Mouse (Mus musculus): Measurements from ENCODE around the gene Paqr3. TPM values are rescaled to one million over a fixed set of nuclear protein-coding genes. Genes with fewer than 3 reads are reported as not detected.

Gene Paqr3
- total and polyA plus RNA-seq, 2 experiments from 2014 or later = 12.1 to 51.8 TPM

DNA sequence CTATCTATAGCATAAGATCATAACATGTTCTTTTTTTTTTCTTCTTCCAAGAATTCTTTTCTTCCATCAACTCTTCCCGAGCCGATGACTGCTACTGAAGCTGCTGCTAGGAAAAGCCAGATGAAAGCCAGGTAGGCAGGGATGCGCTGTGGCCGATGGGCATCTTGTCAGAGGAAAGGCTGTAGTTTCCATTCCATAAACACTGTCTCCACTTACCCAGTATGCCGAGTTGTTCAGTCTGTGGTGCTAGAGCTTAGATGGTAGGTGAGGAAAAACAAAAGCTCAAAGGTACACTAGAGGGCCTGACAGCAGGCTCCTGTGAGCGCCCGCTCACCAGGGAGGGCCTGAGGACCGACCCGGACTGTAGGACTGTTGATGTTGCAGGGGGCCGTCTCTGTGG is 56.6 kb downstream of the Paqr3 start:
- WGBS = 81% methylated on average over 10 of the region's 10 CpGs
- no peak overlapping the region for H3K27ac ChIP-seq (ENCODE audit: low read depth, low read length)
- ATAC-seq (ENCODE audit: low FRiP score) (no peak), DNase-seq (ENCODE audit: low spot score) (no peak)
- no peaks in the 10 kb centered on the region for H3K4me1 ChIP-seq (ENCODE audit: insufficient read depth, low read length)
- H3K4me2 ChIP-seq (ENCODE audit: low read depth, low read length, poor library complexity, severe bottlenecking) = no peak overlapping the region
- no peaks in the 10 kb centered on the region for H3K9me3 ChIP-seq (ENCODE audit: low read length)
- H3K4me3 ChIP-seq (ENCODE audit: low read depth, low read length) = no peak overlapping the region
- peaks cover 6% of the 10 kb centered on the region; the same call in 1 of the 2 replicates for H3K36me3 ChIP-seq (ENCODE audit: insufficient read depth, low read length)
- no peak overlapping the region for H3K9ac ChIP-seq (replicated peaks; ENCODE audit: low read length, poor library complexity, severe bottlenecking)
- no peaks in the 10 kb centered on the region for H3K27me3 ChIP-seq (ENCODE audit: insufficient read depth, low read length)
- no peak for TF ChIP-seq CTCF (IDR thresholded peaks at IDR 0.05)

DNA sequence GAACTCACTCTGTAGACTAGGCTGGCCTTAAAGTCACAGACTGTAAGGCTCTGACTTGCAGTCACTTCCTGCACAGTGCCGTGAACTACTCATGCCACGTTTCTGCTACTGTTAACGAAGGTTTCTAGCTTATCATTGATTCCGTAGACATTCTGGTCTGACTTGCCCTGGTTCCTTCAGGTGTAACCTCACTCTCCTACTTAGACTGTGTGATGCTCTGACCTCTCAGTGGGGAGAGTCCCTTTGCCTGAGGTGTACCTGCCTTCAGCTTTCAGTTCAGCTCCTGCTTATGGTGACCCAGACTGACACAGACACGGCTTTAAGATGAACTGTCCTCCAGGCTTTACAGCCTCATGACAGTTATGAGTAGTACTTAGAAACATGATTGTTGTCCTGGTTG is 57.2 kb downstream of the Paqr3 start:
- no peak for ATAC-seq (ENCODE audit: low FRiP score)
- Histone ChIP-seq H3K27me3 (ENCODE audit: insufficient read depth, low read length) (no peaks in the 10 kb centered on the region), H3K9me3 (ENCODE audit: low read length) (no peaks in the 10 kb centered on the region), H3K27ac (ENCODE audit: low read depth, low read length) (no peak overlapping the region), H3K4me3 (ENCODE audit: low read depth, low read length) (no peak overlapping the region), H3K36me3 (ENCODE audit: insufficient read depth, low read length) (peaks cover 6% of the 10 kb centered on the region; the same call in 1 of the 2 replicates), H3K9ac (replicated peaks; ENCODE audit: low read length, poor library complexity, severe bottlenecking) (no peak overlapping the region), H3K4me2 (ENCODE audit: low read depth, low read length, poor library complexity, severe bottlenecking) (no peak overlapping the region), H3K4me1 (ENCODE audit: insufficient read depth, low read length) (no peaks in the 10 kb centered on the region)
- TF ChIP-seq CTCF (IDR thresholded peaks at IDR 0.05) = no peak
- no peak for DNase-seq (ENCODE audit: low spot score)
- WGBS = 92% methylated on average over 5 of the region's 5 CpGs

GRCm38 (mm10) chr5:97048905-97049304 is 62.5 kb downstream of the Paqr3 start:
- no peaks in the 10 kb centered on the region for H3K27me3 ChIP-seq (ENCODE audit: insufficient read depth, low read length)
- H3K9me3 ChIP-seq (ENCODE audit: low read length) = no peaks in the 10 kb centered on the region
- H3K27ac ChIP-seq (ENCODE audit: low read depth, low read length) = no peak overlapping the region
- no peak overlapping the region for H3K9ac ChIP-seq (replicated peaks; ENCODE audit: low read length, poor library complexity, severe bottlenecking)
- no peak for TF ChIP-seq CTCF (IDR thresholded peaks at IDR 0.05)
- H3K36me3 ChIP-seq (ENCODE audit: insufficient read depth, low read length) = peaks cover 3% of the 10 kb centered on the region; the same call in 1 of the 2 replicates
- WGBS = 95% methylated on average over 5 of the region's 5 CpGs
- ATAC-seq (ENCODE audit: low FRiP score) (no peak), DNase-seq (ENCODE audit: low spot score) (no peak)
- H3K4me2 ChIP-seq (ENCODE audit: low read depth, low read length, poor library complexity, severe bottlenecking) = no peak overlapping the region
- H3K4me3 ChIP-seq (ENCODE audit: low read depth, low read length) = no peak overlapping the region
- no peaks in the 10 kb centered on the region for H3K4me1 ChIP-seq (ENCODE audit: insufficient read depth, low read length)

DNA sequence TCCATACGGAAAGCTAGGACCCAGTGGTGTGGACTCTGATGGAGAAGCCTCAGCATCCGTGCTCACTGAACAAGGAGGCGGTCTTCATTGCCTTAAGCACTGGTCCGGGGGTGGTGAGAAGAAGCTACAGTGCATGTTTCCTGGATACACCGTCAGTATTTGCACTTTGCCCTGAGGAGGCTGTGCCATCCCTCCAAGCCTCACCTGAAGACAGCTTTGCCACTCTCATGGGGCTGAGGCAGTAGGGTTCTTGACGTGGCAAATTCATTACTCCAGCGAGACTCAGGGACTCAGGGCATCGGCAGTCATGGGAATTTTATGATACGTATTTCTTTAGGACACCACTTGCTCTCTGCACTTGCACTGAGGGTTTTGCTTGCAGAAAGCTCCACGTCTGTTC is 64.7 kb downstream of the Paqr3 start:
- H3K27ac ChIP-seq (ENCODE audit: low read depth, low read length) = no peak overlapping the region
- H3K9ac ChIP-seq (replicated peaks; ENCODE audit: low read length, poor library complexity, severe bottlenecking) = no peak overlapping the region
- WGBS = 91% methylated on average over 10 of the region's 10 CpGs
- ATAC-seq (ENCODE audit: low FRiP score) (no peak), DNase-seq (ENCODE audit: low spot score) (no peak)
- H3K27me3 ChIP-seq (ENCODE audit: insufficient read depth, low read length) = no peaks in the 10 kb centered on the region
- no peak for TF ChIP-seq CTCF (IDR thresholded peaks at IDR 0.05)
- no peaks in the 10 kb centered on the region for H3K4me1 ChIP-seq (ENCODE audit: insufficient read depth, low read length)
- no peak overlapping the region for H3K4me3 ChIP-seq (ENCODE audit: low read depth, low read length)
- no peak overlapping the region for H3K4me2 ChIP-seq (ENCODE audit: low read depth, low read length, poor library complexity, severe bottlenecking)
- no peaks in the 10 kb centered on the region; the same call in 1 of the 2 replicates for H3K36me3 ChIP-seq (ENCODE audit: insufficient read depth, low read length)
- no peaks in the 10 kb centered on the region for H3K9me3 ChIP-seq (ENCODE audit: low read length)

DNA sequence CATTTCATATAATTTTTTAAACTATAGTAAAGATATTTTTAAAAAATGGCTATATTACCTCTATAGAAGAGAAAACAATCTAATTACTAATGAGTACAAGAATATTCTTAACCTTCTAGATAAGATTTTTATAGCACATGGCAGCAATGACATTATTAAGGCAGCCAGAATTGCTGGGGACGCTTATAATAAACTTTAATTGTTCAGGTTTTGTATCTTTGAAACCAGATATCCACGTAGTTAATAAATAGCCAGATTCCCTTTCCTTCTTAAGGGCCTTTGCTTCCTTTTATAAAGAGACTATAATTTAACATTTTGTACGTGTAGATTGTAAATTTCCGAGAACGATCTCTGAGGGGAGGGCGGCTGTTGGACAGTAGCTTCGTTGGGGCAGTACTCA is 66.1 kb downstream of the Paqr3 start:
- H3K27me3 ChIP-seq (ENCODE audit: insufficient read depth, low read length) = no peaks in the 10 kb centered on the region
- 94% methylated on average over 7 of the region's 7 CpGs for WGBS
- no peak for ATAC-seq (ENCODE audit: low FRiP score)

More for the DNA sequence above, 66.1 kb downstream of the Paqr3 start:
- H3K36me3 ChIP-seq (ENCODE audit: insufficient read depth, low read length) = no peaks in the 10 kb centered on the region; the same call in 1 of the 2 replicates
- no peaks in the 10 kb centered on the region for H3K9me3 ChIP-seq (ENCODE audit: low read length)
- TF ChIP-seq CTCF (IDR thresholded peaks at IDR 0.05) = no peak
- H3K27ac ChIP-seq (ENCODE audit: low read depth, low read length) = no peak overlapping the region
- H3K9ac ChIP-seq (replicated peaks; ENCODE audit: low read length, poor library complexity, severe bottlenecking) = no peak overlapping the region
- H3K4me3 ChIP-seq (ENCODE audit: low read depth, low read length) = no peak overlapping the region
- no peaks in the 10 kb centered on the region for H3K4me1 ChIP-seq (ENCODE audit: insufficient read depth, low read length)
- no peak overlapping the region for H3K4me2 ChIP-seq (ENCODE audit: low read depth, low read length, poor library complexity, severe bottlenecking)
- no peak for DNase-seq (ENCODE audit: low spot score)

Other genes with a start within 250 kb of the Paqr3 start
- gene Bmp2k, start 113.9 kb downstream of the Paqr3 start, total RNA-seq (2014; rRNA removed) = 19.4 and 20.8 TPM in 2 replicates
- 8.5 and 9.5 TPM in 2 replicates for gene Bmp2k, start 113.9 kb downstream of the Paqr3 start, polyA plus RNA-seq (2015; fragmentation: Nextera tagmentation; extraction: Ambion mirVana)

All from midbrain, postnatal 0 days (tissue).